Mouse (Mus musculus): ENCODE results near the gene 9230102O04Rik.

The 9230102O04Rik gene

DNA sequence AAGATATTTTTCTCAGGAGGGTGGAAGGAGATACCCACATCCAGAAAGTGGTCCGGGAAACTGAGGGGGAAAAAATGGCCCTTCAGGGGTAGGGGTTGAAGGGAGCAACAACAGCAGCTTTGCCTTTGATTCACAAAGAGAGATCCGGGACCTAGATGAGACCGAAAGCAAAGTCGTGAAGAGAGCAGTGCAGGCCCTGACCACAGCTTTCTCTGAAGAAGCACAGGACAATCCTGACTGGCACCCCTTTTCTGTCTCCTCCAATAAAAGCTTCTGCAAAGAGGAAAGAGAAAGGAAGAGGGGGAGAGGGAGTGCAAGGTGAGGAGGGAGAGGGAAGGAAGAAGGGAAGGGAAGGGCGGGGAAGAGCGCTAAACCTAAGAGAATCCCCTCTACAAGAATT is 17.5 kb downstream of the 9230102O04Rik start:
- no peak for DNase-seq (ENCODE audit: low spot score)

- no peak for DNase-seq (ENCODE audit: low spot score)
Observed at GRCm38 (mm10) chr2:9871141-9871716, 18.1 kb downstream of the 9230102O04Rik start.

DNA sequence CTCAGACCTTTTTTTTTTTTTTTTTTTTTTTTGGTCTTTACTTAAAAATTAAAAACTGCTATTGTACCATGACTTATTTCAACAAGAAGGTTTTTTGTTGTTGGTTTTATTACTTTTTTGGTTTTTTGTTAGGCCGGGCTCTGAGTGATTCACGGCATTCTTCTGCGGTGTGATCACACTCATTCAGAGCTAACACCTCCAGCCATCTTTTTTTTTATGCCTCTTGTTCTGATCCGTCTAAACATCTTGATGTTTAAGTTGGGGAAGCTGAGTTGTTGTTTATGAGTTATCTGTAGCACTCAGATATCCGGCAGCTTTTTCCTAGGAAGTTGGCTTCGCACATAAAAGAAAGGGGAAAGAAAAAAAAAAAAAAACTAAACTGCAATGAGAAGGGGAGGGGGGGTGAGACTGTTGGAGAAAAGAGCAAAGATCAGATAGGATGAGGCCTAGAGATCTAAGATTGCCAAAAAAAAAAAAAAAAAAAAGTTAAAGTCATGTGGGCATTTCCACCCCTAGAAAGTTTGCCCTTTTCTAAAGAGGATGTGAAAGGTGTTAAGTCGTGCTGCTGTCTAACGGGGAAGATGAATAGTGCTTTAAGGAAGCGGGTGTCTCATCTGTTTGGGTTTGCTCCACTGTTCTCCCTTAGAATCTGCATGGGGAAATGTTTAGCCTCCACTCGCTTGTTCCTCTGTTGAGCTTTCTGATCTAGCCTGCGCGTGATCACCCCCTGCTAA is 22.1 kb downstream of the 9230102O04Rik start:
- DNase-seq (ENCODE audit: low spot score) = no peak

GRCm38 (mm10) chr2:9860698-9861097 is 28.6 kb downstream of the 9230102O04Rik start:
- DNase-seq (ENCODE audit: low spot score) = no peak

DNA sequence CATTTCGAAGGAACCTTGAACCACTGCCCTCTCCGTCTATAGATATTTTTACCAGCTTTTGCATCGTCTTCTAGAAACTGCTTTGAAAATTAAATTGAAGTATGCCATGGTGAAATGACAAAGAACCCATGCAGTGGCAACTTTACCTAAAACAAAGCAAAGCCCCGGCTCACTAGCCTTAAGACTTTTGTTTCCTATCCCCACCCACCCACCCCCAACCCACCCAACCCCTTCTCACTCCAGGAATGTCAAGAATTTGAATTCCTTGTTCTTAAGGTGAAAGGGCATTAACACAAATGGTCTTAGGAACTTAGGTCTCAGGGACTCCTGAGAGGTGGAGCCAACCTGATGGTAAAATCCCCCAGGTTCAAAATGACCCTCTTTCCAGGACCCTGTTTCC is 33.5 kb downstream of the 9230102O04Rik start:
- DNase-seq (ENCODE audit: low spot score) = no peak

DNA sequence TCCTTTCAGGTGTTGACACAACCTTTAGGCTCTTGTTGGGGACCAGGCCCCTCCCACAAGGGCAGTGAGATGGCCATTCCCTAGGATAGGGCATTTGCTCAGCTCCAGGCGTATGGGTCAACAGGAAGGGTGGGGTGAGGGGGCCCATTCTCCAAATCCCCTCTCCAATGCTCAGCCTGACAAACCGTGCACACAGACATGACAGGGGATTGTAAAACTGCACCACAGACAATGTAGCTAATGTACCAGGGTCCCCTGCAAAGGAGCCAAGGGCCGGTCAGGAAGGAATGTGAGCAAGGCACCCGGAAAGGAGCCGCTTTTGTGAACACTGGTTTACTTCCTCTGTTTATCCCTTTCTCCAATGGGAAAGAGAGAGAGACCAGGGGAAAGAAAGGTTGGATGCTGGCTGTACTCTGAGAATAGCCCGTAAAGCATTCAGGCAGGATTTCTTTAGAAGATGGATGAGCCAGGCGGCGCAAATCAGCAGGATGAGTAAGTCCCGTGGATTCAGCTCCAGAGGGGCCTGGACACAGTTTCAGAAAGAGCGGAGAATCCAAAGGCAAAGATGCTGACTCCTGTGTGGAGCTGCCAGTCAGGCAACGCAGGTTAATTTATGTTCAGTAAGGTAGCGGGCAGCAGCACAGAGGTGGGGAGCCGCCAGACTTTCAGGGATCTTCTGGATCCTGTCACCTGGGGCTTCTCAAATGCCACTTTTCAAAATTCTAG is 36.3 kb downstream of the 9230102O04Rik start:
- DNase-seq (ENCODE audit: low spot score) = no peak

DNA sequence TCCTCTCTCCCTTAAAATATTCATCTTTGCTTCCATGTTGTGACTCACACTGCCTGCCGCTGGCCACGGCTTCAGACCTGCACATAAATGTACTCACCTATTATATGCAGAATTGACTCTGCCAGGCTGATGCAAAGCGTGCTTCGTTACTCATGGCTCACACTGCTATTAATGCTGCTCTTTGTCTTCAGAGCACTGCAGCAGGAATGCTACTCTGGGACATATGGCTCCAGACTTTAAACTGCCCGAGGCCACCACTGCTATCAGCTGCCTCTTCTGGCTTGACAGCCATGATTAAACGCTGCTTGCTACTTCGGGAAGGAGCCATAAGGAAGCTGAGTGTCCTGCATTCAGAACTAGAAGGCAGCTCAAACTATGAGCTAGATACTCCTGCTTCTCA is 54.1 kb downstream of the 9230102O04Rik start:
- DNase-seq (ENCODE audit: low spot score) = no peak

DNA sequence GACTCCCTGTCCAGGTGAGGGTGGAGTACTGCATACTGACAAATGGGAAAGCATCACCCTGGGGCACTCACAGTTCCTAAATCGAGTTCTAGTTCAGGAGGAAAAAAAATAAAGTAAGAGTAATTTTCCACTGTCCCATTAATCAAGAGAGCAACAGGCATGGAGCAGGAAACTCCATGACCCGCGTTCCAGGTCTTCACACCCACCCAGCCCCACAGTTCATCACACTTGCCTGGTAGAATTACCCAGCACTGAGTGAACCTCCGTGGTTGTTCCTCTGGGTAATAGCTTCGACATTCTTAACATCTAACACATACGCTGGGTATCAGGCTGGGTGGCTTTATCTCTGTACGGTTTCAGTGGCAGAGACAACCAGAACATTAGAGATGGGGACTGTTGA is 55.6 kb downstream of the 9230102O04Rik start:
- DNase-seq (ENCODE audit: low spot score) = no peak
